Mouse (Mus musculus) c-Kit-negative CD71-positive TER-119-positive erythroid progenitor cells, embryonic 14.5 days (primary cell): ENCODE measurements at regions not wholly inside any gene's neighbourhood (a gene's known extent, or its start where the extent isn't known, plus 50 kb on each side); places are given as distances from the start of the nearest gene placed in this dataset.
"Not testable (repeated sequence)": the region's sequence is repeated elsewhere in the genome, so short reads cannot be mapped to it uniquely, and the experiment has no call there.

Experiments
- DNase-seq: peaks from one replicate; pipeline ENCODE4 v3.0.0-alpha.2; 2013; ENCODE audit warnings: low read depth, low spot score

DNA sequence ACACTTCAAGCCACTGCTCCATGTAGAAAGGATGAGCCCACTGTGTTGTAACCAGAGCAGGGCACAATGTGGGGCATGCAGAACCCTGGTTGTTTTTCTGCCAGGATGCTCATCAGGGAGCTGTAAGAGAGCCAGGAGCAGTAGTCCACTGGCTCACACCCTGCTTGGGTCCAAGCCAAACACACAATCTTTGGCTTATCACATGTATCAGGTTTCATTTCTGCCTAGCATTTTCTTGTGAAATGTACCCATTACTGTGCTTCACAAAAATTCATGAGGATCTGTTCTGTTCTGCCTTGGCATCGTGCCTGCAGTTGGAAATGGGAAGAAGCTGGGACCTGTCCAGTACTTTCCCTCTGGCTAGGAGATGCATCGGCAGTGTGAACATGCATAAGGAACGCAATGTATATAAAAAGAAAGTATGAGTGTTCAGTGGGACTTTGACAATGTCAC, 491.6 kb upstream of the Igfbp3 start:
- no peak for DNase-seq

DNA sequence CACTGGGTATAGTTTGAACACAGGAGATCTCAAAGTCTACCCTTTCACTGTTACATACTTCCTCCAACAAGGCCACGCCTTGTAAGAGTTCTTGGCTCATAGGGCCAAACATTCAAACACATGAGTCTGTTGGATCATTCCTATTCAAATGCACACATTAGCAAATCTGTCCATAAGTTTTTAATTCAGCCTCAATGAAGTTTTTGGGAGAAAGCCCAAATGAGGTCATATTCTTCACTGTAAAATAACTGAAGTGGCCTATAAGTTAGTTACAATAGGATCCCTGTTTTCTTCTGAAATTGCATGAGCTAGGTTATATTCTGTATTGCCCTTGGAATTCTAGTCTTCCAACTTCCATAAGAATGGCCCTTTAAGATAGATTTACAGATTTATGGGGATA, 483.9 kb upstream of the Igfbp3 start:
- DNase-seq, result no peak

DNA sequence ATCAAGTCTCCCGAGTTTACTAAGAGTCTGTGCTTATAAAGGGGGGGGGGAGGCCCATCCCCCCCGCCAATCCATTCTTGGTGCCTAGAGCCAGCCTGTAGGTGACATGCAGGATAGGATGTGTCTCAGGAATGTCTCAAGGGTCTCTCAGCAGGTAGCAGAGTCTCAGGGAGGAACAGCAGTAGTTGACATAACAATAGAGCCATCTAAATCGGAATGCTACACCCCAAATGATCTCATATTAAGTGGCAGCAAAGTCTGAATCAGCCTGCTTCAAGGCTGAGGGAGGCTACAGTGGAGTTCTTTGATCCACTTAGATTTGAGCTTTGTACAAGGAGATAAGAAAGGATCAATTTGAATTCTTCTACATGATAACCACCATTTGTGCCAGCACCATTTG, 476.0 kb upstream of the Igfbp3 start:
- DNase-seq, result not testable (repeated sequence)

DNA sequence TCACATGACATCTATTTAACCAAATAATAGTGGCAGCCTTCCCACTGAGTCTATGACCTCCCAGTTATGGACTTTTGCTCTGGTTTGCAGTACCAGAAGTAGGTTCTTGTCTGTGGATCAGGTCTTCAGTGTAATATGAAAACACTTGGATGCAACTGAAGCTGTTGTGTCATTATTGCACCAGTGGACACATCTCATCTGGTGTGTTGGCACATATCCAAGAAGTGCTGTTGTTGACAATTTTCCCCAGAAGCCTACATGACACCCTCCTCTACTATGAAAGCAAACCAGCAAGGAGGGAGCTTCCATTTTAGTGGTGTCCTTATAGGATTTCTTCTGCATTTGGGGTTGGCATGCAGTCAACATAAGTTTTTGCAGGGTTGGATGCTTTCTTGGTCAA, 459.1 kb upstream of the Igfbp3 start:
- DNase-seq, result no peak

DNA sequence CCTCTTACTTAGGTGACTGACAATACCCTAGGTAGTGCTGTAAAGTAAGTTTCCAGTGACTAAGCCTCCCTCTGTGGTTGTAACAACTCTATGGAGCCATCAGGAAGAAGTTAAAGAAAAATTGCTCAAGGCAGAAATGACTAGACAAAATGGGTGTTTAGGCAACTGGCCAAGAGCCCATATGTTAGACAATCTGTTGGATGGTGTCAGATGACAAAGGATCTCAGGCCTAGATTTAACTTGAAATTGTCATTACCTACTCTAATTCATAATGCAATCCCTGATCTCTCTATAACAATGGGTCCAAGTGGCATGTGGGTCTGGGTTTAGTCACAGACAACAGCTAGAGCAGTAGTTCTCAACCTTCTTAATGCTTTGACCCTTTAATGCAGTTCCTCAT, 416.9 kb upstream of the Igfbp3 start:
- no peak for DNase-seq

DNA sequence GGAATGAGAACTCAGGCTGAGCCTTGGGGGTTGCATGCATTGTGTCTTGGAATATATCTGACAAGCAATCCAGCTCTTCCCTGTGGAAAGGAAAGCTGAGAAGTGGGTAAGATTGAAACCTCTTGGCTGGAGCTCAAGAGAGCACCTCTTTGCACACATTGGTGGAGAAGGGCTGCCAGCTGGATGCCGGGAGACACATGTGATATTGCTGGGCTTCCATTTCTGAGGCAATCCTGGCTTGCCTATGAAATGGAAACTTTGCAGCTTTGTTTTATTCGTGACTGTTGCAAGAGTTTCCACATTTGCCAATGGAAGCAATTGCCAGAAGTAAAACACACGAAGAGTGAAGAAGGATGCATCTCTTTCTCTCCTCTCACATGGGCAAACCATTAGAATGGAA, 411.5 kb upstream of the Igfbp3 start:
- no peak for DNase-seq

DNA sequence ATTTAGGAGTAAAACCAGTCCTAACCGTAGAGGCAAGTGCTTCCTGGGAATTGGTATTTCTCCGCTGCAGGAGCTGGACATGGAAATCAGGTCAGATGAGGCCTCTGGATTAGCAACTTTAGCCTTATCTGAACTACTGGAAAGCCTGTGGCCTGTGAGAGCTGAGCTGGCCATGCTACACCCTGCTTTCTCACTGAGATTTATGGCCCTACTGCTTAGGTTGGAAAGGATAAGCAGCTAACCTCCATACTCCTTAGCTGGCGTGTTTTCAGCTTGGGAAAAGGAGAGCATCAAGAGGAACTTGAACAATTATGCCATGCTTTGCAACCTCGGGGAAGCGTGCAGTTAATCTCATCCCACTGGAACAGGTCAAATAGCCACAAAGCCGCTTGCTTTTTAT, 406.6 kb upstream of the Igfbp3 start:
- no peak for DNase-seq

DNA sequence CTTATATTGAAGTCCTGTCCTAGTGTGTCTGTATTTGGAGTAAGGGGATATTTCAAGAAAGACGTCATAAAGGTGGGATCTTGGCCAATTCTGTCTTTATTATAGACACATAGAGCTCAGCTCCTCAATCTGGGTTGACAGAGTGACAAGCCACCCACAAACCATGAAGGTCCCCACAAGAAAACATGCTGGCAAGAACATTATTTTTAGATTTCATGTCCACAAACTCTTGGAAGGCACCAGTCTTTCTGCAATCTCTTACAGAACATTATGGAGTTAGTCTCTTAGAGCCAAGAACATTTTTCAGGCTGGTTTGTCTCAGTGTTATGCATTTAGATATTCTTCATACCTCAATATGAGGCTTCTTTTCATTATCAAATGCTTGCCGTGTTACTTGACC, 397.0 kb upstream of the Igfbp3 start:
- no peak for DNase-seq

DNA sequence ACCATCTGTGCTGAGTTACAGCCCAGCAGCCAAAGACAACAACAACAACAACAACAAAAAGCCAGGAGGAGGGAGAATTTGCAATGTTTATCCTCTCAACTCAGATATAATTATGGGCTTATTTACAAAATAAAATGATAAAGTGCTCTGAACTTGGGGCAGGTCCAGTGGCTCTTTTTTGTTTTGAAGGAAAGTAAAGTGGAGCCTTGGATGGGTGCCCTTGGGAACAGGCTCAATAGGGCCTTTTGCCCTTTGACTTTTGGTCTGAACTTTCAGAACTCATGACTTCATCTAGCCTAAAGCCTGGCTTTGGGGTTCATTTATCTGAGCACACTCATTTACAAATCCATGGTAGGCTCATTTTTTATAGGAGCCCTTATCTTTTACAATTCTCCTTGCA, 396.2 kb upstream of the Igfbp3 start:
- no peak for DNase-seq

DNA sequence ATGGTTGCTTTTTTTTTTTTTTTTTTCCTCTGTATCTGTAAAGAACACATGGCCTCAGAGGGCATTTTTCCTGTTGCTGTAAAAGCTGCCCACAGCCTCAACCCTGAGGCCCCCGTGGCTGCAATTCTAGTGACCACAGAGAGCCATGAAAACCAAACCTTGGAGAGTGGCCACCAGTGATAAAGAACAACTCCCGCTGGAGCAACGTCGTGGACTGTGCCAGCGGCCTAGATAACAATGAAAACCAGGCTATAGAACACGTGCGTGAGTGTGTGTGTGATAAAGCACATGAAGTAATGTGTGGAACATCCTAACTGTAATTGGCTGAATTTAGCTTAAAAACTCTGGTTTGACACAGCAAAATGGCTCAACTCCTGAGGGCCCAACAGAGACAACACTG, 392.9 kb upstream of the Igfbp3 start:
- DNase-seq, result no peak

DNA sequence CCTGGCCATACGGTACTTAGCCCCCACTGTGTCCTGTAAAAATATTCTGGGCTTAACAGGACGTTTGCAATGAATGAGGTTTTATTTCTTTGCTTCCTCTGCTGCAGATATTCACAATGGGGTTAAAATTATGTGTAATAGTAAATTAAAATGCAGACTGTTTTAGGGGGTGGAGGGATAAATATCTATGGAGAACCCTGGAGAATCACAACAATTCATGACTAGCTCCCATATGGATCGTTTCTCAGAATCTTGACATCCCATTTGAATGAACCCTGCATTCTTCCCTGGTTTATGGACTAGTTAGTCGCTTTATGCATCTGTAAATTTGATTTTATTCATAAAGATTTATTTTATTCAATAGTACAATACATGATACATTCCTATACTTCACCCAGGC, 378.3 kb upstream of the Igfbp3 start:
- DNase-seq, result no peak

DNA sequence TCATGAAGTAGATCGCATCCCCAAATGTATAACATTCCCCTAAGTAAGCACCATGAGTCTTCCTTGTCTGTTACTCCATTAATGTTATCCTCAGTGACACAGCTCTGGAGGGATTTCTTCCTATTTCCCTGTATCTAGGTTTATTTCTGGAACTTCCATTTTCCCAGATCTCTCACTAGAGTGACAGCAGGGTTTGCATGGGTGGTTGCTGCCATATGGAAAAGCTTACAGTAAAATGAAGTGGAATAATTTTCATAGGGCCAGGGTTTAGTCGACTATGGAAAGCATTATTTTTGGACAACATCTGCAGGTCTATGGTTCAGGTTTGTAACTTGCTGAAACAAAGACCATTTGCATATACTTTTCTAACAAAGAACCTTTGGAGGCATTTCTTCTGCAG, 369.6 kb upstream of the Igfbp3 start:
- DNase-seq, result no peak

DNA sequence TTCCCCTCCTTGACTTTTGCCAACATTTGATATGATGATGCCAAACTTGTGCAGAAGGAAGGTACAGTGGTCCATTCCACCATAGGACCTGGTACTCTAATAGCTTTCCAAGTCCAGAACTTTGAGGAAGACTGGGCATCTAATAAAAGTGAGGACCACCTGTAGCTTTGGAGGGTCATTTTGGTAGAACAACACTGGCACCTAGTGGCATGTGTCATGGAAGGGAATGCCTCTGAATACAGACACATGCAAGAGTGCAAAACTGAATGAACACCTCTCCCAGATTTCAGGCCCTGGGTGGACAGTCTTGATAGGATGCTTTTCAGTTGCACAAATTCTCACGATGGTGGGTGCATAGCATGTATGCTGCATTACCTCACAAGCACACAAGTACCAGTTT, 354.8 kb upstream of the Igfbp3 start:
- DNase-seq, result no peak

DNA sequence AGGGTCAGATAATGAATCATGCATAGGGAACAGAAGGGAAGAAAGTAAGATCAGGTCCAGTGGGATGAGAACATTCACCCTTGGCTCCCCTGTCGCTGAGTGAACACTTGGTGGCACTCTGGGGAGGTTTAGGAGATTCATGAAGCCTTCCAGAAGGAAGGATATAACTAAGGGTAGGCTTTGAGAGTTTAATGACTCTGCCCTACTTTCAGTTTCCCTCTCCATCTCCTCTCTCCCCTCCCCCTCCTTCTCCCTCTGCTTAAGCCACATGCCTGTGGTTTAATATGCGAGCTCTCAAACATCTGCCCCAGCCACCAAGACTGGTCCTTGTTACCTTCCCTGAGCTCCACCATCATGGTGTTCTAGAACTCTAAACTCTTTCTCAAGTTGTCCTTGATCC, 348.3 kb upstream of the Igfbp3 start:
- no peak for DNase-seq

DNA sequence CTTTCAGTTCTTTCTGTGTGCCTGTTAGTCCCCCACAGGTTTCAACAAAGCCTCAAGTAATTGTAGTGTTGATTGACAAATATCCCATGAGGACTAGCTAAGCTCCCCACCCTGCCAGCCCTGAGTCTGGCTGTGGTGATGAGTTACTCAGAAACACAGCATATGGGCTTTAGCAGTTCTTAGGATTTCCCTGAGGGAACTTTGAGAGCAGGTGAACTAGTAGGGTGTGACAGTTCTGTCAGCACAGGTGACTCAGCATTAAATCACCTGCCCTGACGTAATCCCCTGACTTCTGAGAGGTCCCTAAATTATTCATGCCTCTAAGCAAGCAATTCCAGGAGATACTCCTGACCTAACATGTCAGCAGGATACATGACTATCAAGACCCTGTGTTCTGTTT, 347.7 kb upstream of the Igfbp3 start:
- no peak for DNase-seq

DNA sequence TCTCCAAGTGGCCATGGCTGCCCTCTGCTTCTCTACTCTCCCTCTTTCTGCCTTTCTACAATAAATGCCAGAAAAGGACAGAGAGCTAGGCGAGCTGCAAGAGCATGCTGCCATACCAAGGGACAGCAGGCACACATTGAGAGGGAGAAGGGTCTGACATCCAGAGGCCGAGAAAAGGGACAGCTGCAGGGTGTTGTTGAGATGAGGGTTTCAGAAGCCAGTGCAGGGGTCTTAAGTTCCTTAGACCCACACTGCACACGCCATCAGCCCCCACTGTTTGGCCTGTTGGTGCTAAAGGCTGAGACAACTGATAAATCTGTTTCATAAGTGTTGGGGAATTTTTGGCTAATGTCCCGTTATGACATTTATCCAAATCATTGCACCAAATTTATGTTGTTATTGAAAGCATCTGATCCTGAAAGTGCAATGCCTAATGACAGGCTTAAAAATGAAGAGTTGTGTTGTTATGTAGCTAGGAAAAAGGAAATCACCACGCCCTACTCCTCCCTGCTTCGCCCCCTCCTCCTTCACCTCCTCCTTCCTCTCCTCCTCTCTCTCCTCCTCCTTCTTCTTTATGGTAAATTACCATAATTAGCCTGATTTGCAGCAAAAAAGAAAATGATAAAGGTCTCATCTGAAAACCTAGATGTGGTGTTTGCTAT, 342.0 kb upstream of the Igfbp3 start:
- no peak for DNase-seq

DNA sequence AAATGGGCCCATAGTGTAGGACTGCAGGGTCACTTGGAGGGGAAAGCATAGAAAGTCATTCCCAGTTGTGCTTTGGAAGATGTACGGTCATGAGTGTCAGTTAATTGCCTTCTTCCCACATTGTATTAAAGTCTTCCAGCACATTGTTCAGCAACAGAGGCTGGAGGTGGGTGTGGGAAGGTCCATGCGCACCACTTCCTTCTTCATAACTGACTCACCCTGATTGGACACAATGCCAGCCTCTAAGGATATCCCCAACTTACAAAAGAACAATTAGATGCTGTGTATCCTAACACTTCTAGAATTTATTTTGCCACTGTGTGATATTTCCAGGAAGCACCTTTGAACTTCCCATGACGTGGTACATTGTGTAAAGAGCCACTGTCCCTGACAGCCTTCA, 338.4 kb upstream of the Igfbp3 start:
- DNase-seq, result no peak

DNA sequence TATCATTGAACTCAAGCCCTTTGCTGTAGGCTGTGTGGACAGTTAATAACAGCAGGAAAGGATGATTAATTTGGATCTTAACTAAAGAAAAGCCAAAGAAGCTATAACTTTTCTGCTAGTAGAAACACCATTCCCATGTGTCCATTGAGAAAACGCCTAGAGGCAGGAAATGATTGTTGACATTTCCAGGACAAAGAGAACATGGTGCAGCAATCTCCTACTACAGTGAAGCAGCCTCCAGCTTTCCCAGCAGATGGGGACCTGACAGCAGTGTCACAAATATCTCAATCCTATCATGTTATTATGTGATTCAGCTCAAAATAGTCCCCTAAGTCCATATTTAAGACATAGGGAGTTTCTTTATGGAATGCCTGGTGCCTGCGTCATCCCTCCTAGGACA, 334.1 kb upstream of the Igfbp3 start:
- no peak for DNase-seq

DNA sequence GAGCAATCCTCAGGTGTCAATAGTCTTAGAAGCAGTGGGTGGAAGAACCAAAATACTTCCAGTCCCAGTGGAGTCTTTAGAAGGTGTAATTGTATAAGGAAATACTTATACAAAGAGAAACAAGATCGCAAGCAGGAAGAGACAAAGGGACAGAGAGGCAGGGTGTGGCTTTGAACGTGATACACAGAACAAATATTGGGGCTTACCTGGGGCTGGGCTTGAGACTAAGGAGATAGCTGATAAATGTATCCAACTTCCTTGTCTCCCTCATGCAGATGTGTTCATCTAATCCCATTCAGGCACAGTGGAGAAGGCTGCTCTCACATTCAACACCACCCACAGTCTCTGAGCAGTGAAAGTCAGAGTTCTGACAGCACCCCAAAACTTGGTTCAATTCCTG, 331.9 kb upstream of the Igfbp3 start:
- no peak for DNase-seq

DNA sequence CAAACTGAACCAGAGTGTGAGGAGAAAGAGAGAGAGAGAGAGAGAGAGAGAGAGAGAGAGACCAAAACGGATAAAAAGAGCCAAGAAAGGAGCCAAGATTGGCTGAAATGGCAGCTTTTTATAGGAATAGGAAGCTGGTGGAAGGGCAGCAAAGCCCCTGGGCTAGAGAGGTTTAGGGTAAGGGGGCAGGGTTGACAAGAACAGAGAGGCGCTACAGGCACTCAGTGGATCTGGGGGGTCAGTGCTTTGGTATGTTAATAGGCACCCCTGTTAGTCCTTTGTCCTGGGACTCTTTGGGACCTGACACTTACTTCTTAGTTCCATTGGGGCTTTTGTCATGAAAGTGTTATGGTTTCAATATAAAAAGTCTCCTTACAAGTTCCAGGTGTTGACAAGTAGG, 320.9 kb upstream of the Igfbp3 start:
- DNase-seq, result no peak

DNA sequence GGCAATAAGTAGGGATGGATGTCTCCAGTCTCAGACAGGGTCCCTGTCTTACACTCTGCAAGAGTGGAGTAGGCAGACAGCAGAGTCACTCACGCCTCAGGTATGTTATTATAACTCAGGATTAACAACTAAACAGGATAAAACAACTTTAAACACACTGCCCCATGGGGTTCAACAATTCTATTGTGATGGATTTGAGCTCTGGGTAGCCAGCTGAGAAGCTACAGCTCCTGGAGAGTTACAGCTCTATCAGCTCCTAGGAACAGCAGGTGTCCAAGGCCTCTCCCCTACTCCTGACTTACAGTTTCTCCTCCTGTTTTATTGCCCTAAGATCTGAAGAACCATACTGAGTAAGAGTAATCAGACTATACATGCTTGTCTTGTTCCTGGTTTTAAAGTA, 319.6 kb upstream of the Igfbp3 start:
- DNase-seq, result no peak

DNA sequence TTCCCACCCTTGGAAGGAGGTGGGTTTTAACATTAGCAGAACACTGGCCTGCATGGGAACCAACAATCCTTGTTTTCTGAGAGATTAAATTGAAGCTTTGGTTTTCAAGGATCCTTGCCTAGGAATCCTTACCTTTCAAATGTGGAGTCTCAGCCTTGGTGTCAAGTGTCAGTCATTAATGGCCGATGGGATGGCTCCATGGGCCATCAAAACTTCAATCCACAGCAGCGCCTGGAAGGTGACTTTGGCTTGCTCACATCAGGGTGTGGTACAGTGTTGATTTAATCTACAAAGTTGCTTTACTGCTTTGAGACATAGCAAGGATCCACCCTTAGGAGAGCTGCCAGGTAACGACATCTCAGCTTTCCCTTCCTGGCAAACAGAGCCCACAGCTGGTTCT, 318.1 kb upstream of the Igfbp3 start:
- no peak for DNase-seq

DNA sequence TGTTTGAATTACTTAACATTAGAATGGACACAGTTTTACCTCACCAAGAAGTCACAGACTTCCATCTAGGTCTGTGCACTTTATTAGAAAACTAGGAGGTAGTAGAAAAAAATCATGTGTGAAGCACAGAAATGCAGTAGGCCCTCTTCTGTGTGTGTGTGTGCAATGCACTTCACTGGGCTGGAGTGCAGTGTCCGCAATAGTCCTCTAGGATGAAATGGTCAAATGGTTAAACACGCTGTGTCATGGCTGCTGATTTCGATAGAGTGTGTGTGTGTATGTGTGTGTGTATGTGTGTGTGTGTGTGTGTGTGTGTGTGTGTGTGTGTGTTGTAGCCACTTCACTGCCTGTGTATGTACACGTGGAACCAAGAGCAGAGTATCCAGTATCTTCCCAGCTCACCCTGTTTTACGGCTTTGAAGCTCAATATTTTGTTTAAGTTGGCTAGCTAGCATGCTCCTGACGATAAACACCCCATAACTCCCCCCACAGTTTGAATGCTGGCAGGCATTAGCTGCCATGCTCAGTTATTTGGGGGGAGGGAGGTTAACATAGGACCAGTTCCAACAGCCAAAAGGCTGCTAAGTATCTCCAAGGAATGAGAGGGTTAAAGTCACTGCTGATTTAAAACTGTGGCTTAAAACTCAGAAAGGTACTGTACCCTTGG, 316.9 kb upstream of the Igfbp3 start:
- DNase-seq, result no peak

DNA sequence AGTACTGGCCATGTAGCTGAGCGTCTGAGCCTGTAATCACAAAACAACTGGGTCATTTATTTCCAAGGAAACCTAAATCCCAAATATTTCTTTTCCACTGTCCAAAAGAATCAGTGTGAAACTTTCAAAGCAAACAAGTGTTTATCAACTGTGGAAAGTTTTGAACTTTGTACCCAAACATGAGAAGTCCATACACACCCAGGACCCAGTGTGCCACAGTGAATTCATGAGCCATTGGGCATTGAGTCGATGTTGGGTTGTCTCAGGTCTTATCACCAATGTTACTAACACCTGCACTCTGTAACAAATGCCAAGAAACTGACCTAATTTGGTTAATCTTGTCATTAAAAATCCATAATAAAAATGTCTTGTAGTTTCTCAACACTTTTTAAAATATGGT, 305.8 kb upstream of the Igfbp3 start:
- no peak for DNase-seq
